Mouse (Mus musculus) common myeloid progenitor, adult 5-6 weeks (primary cell): ENCODE measurements around the gene Pdzd2. TPM values are rescaled to one million over a fixed set of nuclear protein-coding genes. Genes with fewer than 3 reads are reported as not detected.

ENCODE experiments used
- ATAC-seq: replicated peaks from 2 replicates; pipeline ENCODE4 v1.8.0; 2016; ENCODE audit warnings: low read depth, mild to moderate bottlenecking, moderate TSS enrichment, inconsistent platforms; ENCODE audit not compliant: poor library complexity, severe bottlenecking
- total RNA-seq: library from RNA; stranded (forward); fragments of 200-1000, 187-1606 nt; gene quantifications from 2 replicates; pipeline ENCODE4 v1.2.3, GENCODE M21; 2017

Gene Pdzd2
- total RNA-seq, 1 experiment from 2014 or later = 0.82 TPM

- no peak for ATAC-seq
Measured at GRCm38 (mm10) chr15:12505556-12505955, 234.2 kb downstream of the Pdzd2 start.

- ATAC-seq = no peak
Measured at GRCm38 (mm10) chr15:12503907-12504306, 235.8 kb downstream of the Pdzd2 start.

- no peak for ATAC-seq
Measured at GRCm38 (mm10) chr15:12501924-12502548, 237.7 kb downstream of the Pdzd2 start.

- peak; percentile 92 for ATAC-seq
Measured at GRCm38 (mm10) chr15:12500674-12501073, 239.1 kb downstream of the Pdzd2 start.

- ATAC-seq = no peak
Measured at GRCm38 (mm10) chr15:12494084-12494483, 245.6 kb downstream of the Pdzd2 start.

- no peak for ATAC-seq
Measured at GRCm38 (mm10) chr15:12493258-12493657, 246.5 kb downstream of the Pdzd2 start.

GRCm38 (mm10) chr15:12490969-12491368 lies 248.8 kb downstream of the Pdzd2 start:
- no peak for ATAC-seq

- peak; percentile 39; the same call in 1 of the 2 replicates for ATAC-seq
Measured at GRCm38 (mm10) chr15:12490527-12490926, 249.2 kb downstream of the Pdzd2 start.

GRCm38 (mm10) chr15:12488316-12488715 lies 251.4 kb downstream of the Pdzd2 start:
- no peak for ATAC-seq

GRCm38 (mm10) chr15:12481261-12481660 lies 258.5 kb downstream of the Pdzd2 start:
- peak; percentile 34; the same call in 1 of the 2 replicates for ATAC-seq

GRCm38 (mm10) chr15:12480369-12480768 lies 259.4 kb downstream of the Pdzd2 start:
- ATAC-seq = no peak

- peak; percentile 89 for ATAC-seq
Measured at GRCm38 (mm10) chr15:12479326-12479725, 260.4 kb downstream of the Pdzd2 start.

- ATAC-seq = no peak
Measured at GRCm38 (mm10) chr15:12473596-12473995, 266.1 kb downstream of the Pdzd2 start.

- ATAC-seq = no peak
Measured at GRCm38 (mm10) chr15:12472646-12473045, 267.1 kb downstream of the Pdzd2 start.

GRCm38 (mm10) chr15:12470900-12471838 lies 268.6 kb downstream of the Pdzd2 start:
- no peak for ATAC-seq

- no peak for ATAC-seq
Measured at GRCm38 (mm10) chr15:12468625-12469024, 271.1 kb downstream of the Pdzd2 start.

- no peak for ATAC-seq
Measured at GRCm38 (mm10) chr15:12465748-12466147, 274.0 kb downstream of the Pdzd2 start.

- no peak for ATAC-seq
Measured at GRCm38 (mm10) chr15:12456808-12457207, 282.9 kb downstream of the Pdzd2 start.

- no peak for ATAC-seq
Measured at GRCm38 (mm10) chr15:12453343-12453742, 286.4 kb downstream of the Pdzd2 start.

GRCm38 (mm10) chr15:12452141-12452995 lies 287.4 kb downstream of the Pdzd2 start:
- ATAC-seq = no peak
